Mouse (Mus musculus): ENCODE results near the gene Sgsm1.

GRCm38 (mm10) chr5:113215610-113216011, 95.0 kb downstream of the Sgsm1 start:
- TF ChIP-seq CTCF (IDR thresholded peaks at IDR 0.05; ENCODE audit: control insufficient read depth, insufficient read depth, low read length): no peak
- TF ChIP-seq POLR2A (IDR thresholded peaks at IDR 0.05; ENCODE audit: borderline replicate concordance, control insufficient read depth, low read depth, low read length): no peak
